Mouse (Mus musculus) myocyte (in vitro differentiated cells): ENCODE data around the gene Gm20388.
"Not testable (repeated sequence)": the region's sequence is repeated elsewhere in the genome, so short reads cannot be mapped to it uniquely, and the experiment has no call there.

Experiments used
- MAX ChIP-seq: IDR thresholded peaks from one replicate; pipeline ENCODE4 v1.6.1; 2011; ENCODE audit warnings: low read depth, mild to moderate bottlenecking, control low read depth
- MYOD1 ChIP-seq, 3 experiments: IDR thresholded peaks; one replicate each; pipeline ENCODE4 v1.6.1; 2011; ENCODE audit warnings: control low read depth in 2 of 3, low read depth in 2 of 3, mild to moderate bottlenecking in 2 of 3, moderate library complexity in 1 of 3; ENCODE audit not compliant: insufficient read length in 2 of 3, control insufficient read depth in 1 of 3
- MYOG ChIP-seq, 3 experiments: IDR thresholded peaks; one replicate each; pipeline ENCODE4 v1.6.1; 2011; ENCODE audit warnings: control low read depth in 2 of 3, low read depth in 2 of 3, mild to moderate bottlenecking in 2 of 3; ENCODE audit not compliant: insufficient read length in 2 of 3, control insufficient read depth in 1 of 3, insufficient read depth in 1 of 3
- POLR2A ChIP-seq: IDR thresholded peaks from one replicate; pipeline ENCODE4 v1.6.1; 2011; ENCODE audit warnings: low read depth, mild to moderate bottlenecking, control low read depth, moderate library complexity; ENCODE audit not compliant: insufficient read length
- REST ChIP-seq: IDR thresholded peaks from one replicate; pipeline ENCODE4 v1.6.1; 2011; ENCODE audit warnings: mild to moderate bottlenecking, control low read depth, moderate library complexity; ENCODE audit not compliant: insufficient read depth, insufficient read length
- TCF12 ChIP-seq: IDR thresholded peaks from one replicate; pipeline ENCODE4 v1.6.1; 2011; ENCODE audit warnings: mild to moderate bottlenecking, control low read depth; ENCODE audit not compliant: poor library complexity, insufficient read depth, severe bottlenecking
- USF1 ChIP-seq: IDR thresholded peaks from one replicate; pipeline ENCODE4 v1.6.1; 2011; ENCODE audit warnings: low read depth, mild to moderate bottlenecking, control low read depth, moderate library complexity

- TF ChIP-seq MYOD1 (IDR thresholded peaks at IDR 0.05; ENCODE audit: control insufficient read depth in 1 of 3, insufficient read length in 2 of 3, low read depth in 2 of 3), result peak in 1 of 3 experiments; percentile 80
- peak; percentile 37 for TF ChIP-seq POLR2A
- TF ChIP-seq USF1, REST, MAX, TCF12: not testable (repeated sequence)
- peak in 2 of 3 experiments; percentile 16 to 77 for TF ChIP-seq MYOG (IDR thresholded peaks at IDR 0.05; ENCODE audit: control insufficient read depth in 1 of 3, insufficient read depth in 1 of 3, insufficient read length in 2 of 3, low read depth in 2 of 3)
Measured at GRCm38 (mm10) chr8:122323951-122324402, 2413.3 kb downstream of the Gm20388 start.
